Mouse (Mus musculus) gastrocnemius, adult 2 months (tissue): ENCODE results near the gene Pkm. TPM values are rescaled to one million over a fixed set of nuclear protein-coding genes. Genes with fewer than 3 reads are reported as not detected.

ENCODE experiments used
- DNase-seq: peaks from one replicate; pipeline ENCODE4 v3.0.0; 2022
- H3K27ac ChIP-seq: fragments of 200-600 bp; 2 replicates; pipeline ENCODE4 v1.8.1; 2022; ENCODE audit warnings: mild to moderate bottlenecking
- H3K4me3 ChIP-seq: fragments of 200-600 bp; 2 replicates; pipeline ENCODE4 v1.8.1; 2022; ENCODE audit warnings: mild to moderate bottlenecking, moderate library complexity
- CTCF ChIP-seq: fragments of 200-600 bp; IDR thresholded peaks from 2 replicates; pipeline ENCODE4 v1.8.1; 2022; ENCODE audit warnings: antibody characterized with exemption, mild to moderate bottlenecking, moderate library complexity
- intact Hi-C: fragments of 180-260 bp; cut with DNase I; formaldehyde crosslinking; loops from one replicate; pipeline ENCODE4 v1.15.1; 2025
- long read RNA-seq, 2 experiments: library from polyadenylated mRNA; stranded (forward); transcript quantifications; one replicate each; pipeline ENCODE4 v2.0.0; 2021
- total RNA-seq, 2 experiments: library from RNA; stranded (reverse); gene quantifications; 2 replicates each; pipeline ENCODE4 v1.2.3; 2021

Gene Pkm
- total RNA-seq, result 1,000 to 10,000 TPM; 2,556 to 3,331 TPM
- long read RNA-seq, experiment 1, transcript Pkm-202 (11 exons, 2,041 nt), result major isoform, 4,602 of 5,040 reads
- long read RNA-seq, experiment 1, transcript Pkm-201 (11 exons, 2,432 nt), result minor isoform, 44 of 5,040 reads
- long read RNA-seq, experiment 1, partial matches to known transcripts, result 275 of 5,040 reads
- long read RNA-seq, experiment 1, other reads (novel, unspliced or antisense), result 119 of 5,040 reads
- long read RNA-seq, experiment 2, transcript Pkm-201 (11 exons, 2,432 nt), result minor isoform, 20 of 5,346 reads
- long read RNA-seq, experiment 2, transcript Pkm-202 (11 exons, 2,041 nt), result major isoform, 5,071 of 5,346 reads
- long read RNA-seq, experiment 2, partial matches to known transcripts, result 130 of 5,346 reads
- long read RNA-seq, experiment 2, other reads (novel, unspliced or antisense), result 125 of 5,346 reads

DNA sequence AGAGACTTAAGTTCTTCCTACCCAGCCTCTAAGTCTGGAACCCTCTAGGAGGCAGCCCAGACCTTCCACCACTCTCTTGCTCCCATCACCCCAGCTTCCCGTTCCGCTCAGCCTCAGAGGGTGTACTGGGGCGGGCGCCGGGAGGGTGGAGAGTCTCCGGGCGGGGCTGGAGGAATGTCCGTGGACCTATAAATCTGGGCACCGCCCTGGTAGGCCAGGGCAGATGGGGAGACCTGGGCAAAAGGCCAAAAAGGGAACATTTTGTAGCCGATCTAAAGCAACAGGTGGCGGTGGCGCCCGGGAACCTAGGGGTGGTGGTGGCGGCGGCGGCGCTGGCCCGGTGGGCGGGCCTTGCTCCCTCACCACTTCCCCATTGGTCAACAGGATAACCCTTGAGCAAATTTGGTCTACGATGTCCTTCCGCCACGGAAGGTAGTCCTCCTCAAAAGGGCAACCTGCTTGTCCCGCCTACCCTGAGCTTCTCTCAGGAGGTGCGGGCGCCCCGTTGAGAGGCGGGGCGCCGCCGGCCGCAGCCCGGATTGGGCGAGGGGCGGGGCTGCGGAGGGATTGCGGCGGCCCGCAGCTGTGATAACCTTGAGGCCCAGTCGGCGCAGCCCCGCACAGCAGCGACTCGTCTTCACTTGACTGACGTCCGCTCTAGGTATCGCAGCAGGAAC is at the start of gene Pkm:
TSS of gene Pkm (plus strand) at position 411 of the 677 bp plus-strand sequence.
- intact Hi-C loops, result loop anchor here (5.0 kb wide), 1 partner anchor 39 kb away; the partner anchor contains the start of gene Parp6
- peak; percentile 98 for DNase-seq
- Histone ChIP-seq H3K4me3 (peak within 1 kb of the TSS; percentile 93), H3K27ac (peak within 1 kb of the TSS; percentile 99)
- peak; percentile 50 for TF ChIP-seq CTCF

DNA sequence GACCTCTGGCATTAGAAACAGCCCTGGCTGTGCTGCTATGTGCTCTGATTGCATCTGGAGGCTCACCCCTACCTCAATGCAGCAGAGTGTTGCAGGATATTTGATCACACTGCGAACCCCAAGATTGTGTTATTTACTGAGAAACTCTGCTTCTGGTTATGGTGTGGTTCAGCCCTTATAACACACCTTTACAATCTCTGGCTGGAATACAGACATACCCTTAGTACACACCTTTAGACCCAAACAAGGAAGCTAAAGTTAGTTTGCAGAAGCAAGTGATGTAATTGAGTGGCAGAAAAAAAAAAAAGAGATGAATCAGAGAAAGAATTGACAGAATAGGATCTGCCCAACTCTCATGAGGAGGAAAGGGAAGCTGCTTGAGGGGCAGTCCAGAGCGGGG is 45.2 kb upstream of the Pkm start:
- intact Hi-C loops, result no loop called here
- no peak for DNase-seq
- Histone ChIP-seq H3K4me3 (no peak overlapping the region), H3K27ac (no peak overlapping the region)
- no peak for TF ChIP-seq CTCF

DNA sequence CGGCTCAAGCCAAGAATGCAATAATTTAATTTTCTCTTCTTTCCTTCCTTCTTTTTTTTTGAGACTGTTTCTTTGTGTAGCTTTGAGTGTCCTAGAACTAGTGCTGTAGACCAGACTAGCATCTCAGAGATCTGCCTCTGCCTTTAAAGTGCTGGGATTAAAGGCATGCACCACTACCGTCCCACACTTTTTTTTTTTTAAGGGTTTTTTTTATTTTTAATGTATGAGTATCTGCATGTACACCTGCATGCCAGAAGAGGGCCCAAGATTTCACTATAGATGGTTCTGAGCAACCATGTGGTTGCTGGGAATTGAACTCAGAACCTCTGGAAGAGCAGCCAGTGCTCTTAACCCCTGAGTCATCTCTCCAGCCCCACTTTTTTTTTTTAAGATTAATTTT is 40.4 kb upstream of the Pkm start:
- DNase-seq, result no peak
- no peak overlapping the region for H3K27ac ChIP-seq
- H3K4me3 ChIP-seq, result no peak overlapping the region
- TF ChIP-seq CTCF, result no peak
- intact Hi-C loops, result loop anchor here (5.0 kb wide), 1 partner anchor 42 kb away; the partner anchor contains the start of gene Pkm

DNA sequence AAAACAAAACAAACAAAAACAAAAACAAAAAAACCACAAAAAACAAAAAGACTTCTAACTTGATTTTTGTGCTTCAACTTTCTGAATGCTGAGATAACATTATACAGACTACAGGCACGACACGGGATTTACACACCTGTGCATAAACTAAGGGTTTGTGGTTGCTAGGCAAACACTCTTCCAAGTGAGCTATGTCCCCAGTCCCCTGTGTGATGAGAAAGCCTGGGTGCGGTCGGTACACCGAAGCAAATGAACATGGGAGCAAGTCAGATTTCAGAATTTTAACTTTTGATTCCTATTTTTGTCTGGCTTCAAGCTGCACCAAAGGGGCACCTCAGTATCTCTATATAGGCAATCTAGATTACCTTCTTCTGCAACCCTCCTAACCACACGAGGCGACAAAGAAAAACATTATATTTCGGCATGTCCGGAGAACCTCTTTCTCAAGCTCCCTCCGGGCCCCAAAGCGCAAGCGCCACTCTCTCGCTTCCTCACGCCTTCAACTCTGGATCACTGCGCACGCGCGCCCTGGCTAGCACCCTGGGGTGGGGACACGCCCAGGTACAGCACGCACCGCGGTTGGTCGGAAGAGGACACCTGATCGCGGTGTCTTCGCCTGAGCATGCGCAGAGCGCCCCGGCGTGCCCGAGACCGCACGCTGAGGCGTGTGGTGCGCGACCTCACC is 39.4 kb upstream of the Pkm start, which contains the start of gene Parp6:
TSS of gene Parp6 (plus strand) at position 663 of the 685 bp plus-strand sequence.
- H3K4me3 ChIP-seq, result peak within 1 kb of the TSS; percentile 96
- H3K27ac ChIP-seq, result peak within 1 kb of the TSS; percentile 95
- peak; percentile 37 for TF ChIP-seq CTCF
- DNase-seq, result peak; percentile 100
- intact Hi-C loops, result loop anchor here (5.0 kb wide), 1 partner anchor 41 kb away; the partner anchor contains the start of gene Pkm

DNA sequence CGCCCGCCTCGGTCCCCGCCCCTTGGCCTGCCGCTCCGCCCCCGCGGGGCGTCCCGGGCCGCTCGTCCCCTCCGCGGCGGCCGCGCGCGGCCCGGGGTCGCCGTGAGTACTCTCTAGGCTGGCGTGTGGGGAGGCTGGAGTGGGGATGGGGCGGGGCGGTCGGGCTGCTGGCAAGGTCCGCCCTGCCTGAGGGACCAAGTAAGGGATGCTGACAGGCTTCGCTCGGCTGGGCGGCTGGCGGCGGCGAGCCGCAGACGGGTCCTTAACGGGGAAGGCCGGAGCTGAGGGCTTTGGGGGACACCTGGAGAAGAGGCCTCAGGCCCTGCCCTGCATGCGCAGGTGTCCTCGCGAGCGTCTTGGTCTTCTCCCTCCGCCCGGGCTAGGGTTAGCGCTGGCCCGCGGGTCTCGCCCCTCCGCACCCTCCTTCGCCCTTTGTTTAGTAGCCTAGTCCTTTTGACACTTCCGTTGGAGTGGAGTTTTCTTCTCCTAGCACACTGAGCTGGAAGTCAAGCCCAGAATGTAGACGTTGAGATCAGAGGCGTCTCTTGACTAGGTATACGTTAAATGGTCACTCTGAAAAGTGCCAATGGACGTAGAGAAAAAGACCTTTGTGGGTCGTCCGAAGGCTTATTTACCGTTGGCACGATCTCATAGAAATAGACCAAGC is 38.7 kb upstream of the Pkm start:
- Histone ChIP-seq H3K4me3 (peak overlapping the region; percentile 96), H3K27ac (peak overlapping the region; percentile 95)
- intact Hi-C loops, result loop anchor here (5.0 kb wide), 1 partner anchor 40 kb away; the partner anchor contains the start of gene Pkm
- DNase-seq, result no peak
- no peak for TF ChIP-seq CTCF

DNA sequence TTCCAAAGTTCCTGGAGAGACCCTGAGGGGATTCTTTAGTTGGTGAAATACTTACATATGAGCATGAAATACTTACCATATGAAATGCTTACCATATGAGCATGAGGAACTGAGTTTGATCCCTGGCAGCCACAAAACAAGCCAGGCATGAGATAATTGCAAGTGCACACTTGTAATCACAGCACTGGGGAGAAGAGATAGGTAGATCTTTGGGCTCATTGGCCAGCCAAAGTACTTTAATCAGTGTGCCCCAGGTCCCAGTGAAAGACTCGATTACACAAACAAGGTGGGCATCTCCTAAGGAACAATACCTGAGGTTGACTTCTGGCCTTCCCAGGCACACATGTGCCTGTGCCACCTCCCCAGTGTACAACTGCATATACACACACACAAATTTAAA is 17.8 kb upstream of the Pkm start:
- H3K4me3 ChIP-seq, result no peak overlapping the region
- intact Hi-C loops, result no loop called here
- no peak overlapping the region for H3K27ac ChIP-seq
- DNase-seq, result no peak
- no peak for TF ChIP-seq CTCF

DNA sequence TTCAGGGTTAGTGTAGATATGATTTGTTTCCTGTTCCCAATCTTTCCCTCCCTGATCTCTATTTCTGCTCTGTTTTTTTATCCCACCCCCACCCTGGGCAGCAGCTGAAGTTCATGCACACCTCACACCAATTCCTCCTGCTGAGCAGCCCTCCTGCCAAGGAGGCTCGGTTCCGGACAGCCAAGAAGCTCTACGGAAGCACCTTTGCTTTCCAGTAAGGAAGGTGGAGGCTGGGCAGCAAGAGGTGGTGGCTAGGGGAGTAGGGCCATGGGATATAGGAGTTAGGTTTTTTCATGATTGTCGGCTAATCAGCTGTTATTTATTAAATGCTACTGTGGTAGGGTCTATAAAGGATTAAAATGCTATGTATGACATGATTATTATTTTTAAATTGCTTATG is 16.2 kb upstream of the Pkm start:
- no peak for DNase-seq
- no peak for TF ChIP-seq CTCF
- intact Hi-C loops, result no loop called here

DNA sequence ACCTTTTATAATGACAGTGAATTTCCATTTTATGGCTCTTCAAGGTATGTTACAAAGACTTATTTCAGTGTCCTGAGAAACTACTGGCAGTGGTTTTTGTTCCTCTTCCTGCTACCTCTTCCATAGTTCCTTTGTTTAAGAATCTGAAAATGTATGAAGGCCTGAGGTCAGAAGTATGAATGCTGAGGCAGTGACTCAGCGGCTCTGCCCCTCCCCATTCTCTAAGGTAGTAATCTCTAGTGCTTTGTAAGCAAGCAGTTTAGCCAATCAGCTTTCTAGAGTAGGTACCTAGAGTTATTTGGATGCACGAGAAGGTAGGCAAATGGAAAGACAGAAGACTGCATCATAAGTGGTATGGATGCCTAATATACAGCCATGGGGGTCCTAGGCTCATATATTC is 14.8 kb upstream of the Pkm start:
- no peak for DNase-seq
- Histone ChIP-seq H3K4me3 (no peak overlapping the region), H3K27ac (no peak overlapping the region)
- no peak for TF ChIP-seq CTCF
- intact Hi-C loops, result no loop called here

More for the DNA sequence above, 16.2 kb upstream of the Pkm start:
- Histone ChIP-seq H3K4me3 (no peak overlapping the region), H3K27ac (no peak overlapping the region)

DNA sequence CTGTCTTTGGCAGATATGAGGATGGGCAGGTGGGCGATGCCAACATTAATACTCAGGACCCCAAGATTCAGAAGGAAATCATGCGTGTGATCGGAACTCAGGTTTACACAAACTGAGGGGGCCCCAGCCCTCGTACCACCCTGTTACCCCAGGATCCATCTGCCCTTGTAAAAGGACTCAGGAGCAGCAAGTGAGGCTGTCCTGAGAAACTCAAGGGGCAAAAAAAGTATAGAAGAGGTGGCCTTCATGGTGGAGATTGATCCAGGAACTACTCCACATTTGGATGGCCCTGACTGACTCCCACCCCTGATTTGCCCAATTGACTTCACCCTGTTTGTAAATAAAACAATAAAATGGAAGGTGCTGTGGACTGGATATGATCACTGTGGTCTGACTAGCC is 6.3 kb upstream of the Pkm start:
- intact Hi-C loops, result no loop called here
- DNase-seq, result no peak
- no peak for TF ChIP-seq CTCF
- Histone ChIP-seq H3K4me3 (no peak overlapping the region), H3K27ac (no peak overlapping the region)

DNA sequence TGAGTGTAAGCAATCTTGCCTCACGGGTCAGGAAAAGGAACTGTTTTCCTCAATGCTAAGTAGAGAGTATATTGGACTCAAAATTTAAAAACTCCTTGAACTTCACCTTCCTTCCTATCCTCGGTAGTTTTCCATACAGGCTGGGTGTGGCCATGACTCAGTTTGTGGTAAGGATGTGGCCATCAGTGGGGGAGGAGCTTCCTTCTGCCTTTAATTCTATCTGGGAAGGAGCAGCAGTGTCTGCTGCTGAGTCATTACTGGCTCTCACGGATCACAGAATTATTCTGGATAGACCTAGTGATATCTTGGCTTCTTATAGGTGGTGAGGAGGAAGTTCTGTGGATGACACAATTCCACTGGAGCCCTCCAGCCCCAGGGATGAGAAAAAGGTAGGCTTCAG is 2.8 kb upstream of the Pkm start:
- Histone ChIP-seq H3K27ac (peak overlapping the region; percentile 72), H3K4me3 (no peak overlapping the region)
- intact Hi-C loops, result no loop called here
- no peak for TF ChIP-seq CTCF
- DNase-seq, result no peak

DNA sequence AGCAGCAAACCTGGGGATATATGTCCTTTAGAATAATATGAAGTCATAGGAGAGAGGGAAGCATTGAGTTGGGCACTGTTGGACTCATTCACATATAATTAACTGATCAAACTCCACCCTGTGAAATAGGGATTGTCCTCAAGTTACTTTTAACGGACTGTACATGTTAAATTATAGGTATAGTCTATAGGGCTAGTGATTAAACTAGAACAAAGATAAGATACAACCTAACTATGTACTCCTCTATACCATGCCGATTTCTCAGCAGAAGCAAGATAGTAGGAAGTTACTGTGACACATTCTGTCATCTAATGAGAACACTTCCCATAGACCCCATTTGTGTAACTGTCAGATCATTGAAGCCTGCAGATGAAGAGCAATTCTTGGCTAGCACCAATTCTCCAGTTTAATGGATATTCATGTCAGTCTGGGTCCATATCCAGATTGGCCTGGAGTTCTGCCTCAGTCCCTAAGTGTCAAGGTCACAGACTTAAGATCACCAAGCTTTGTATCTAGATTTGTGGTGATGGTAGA is 1.7 kb upstream of the Pkm start:
- peak overlapping the region; percentile 99; the same call in 1 of the 2 replicates for H3K27ac ChIP-seq
- intact Hi-C loops, result no loop called here
- TF ChIP-seq CTCF, result no peak
- H3K4me3 ChIP-seq, result no peak overlapping the region
- DNase-seq, result no peak
